ENCODE assay signal across 32 mouse cellular contexts in the genomic region with DNA sequence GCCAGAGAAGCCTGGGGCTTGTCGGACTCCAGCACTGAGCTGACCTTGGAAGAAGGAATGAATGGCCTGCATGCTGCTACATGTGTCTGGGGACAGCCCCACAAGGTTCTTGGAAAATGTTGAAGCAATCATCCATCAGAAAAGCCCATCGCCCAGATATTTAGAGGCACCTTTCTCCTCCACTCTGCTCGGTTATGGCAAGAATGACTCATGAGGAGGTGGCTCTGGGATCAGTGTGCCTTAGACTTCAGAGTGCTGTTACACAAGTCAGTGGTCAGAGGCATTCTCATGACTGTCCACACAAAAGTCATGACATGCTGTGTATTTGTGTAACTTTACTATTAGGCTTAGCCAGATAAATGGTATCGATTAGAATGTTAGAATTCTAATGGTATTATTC. TPM values are rescaled to one million over a fixed set of nuclear protein-coding genes. Genes with fewer than 3 reads are reported as not detected.
A peak's percentile ranks its signal among the peaks of the same experiment; 100 is the strongest.
DNase-seq lines count a peak whose midpoint lies in the region; ATAC-seq and TF ChIP-seq lines count a peak whose summit lies in the region.
"Had no signal": no experiment of that assay in that cellular context is flagged by ENCODE, and none has a peak within 500 bp of the region (broad histone marks: within the 10 kb centered on the region; RNA-seq: fewer than 3 reads in every experiment).

No protein-coding gene starts in this region.

- peak overlapping the region; percentile 75 for H3K27ac ChIP-seq in heart, embryonic 13.5 days (replicated peaks)
- H3K27ac ChIP-seq: forebrain, embryonic 12.5 days; hindbrain, embryonic 12.5 days; kidney, embryonic 15.5 days; limb, embryonic 12.5 days; macrophage; neural tube, embryonic 15.5 days had no signal

- intact Hi-C loops in heart, postnatal 14 days (cut with DNase I): no loop called here

- peak; percentile 8 for DNase-seq in adrenal gland, adult 2 months
- no peak for DNase-seq in adrenal gland, postnatal 25 days
- no peak for DNase-seq in heart, postnatal 14 days
- DNase-seq in 3134 (ENCODE audit: extremely low read depth, insufficient read length, low spot score): peak; percentile 24
- DNase-seq in Patski (ENCODE audit: low read depth, low spot score): no peak
- no peak for DNase-seq in spleen, adult 18-20 months
- DNase-seq: adrenal gland, postnatal 36 days; cerebellum, adult 11 months; cerebellum, postnatal 10 days; kidney, postnatal 36 days; layer of hippocampus, postnatal 36 days; liver, postnatal 0 days; right cerebral cortex, adult 18-20 months; thymus, adult 18-20 months; thymus, postnatal 36 days had no signal

- POLR2A ChIA-PET in Patski (lab: Charles Lee): interaction anchor here (2.1 kb wide), 1 partner anchor 18 kb away, joined by 5 read pairs; no protein-coding TSS in a partner anchor

- no peaks in the 10 kb centered on the region for H3K9me3 ChIP-seq in heart, embryonic 13.5 days
- H3K9me3 ChIP-seq: embryonic facial prominence, embryonic 12.5 days; forebrain, embryonic 12.5 days; hindbrain, embryonic 12.5 days; kidney, embryonic 15.5 days; limb, embryonic 12.5 days; neural tube, embryonic 15.5 days had no signal

- no peak for TF ChIP-seq CTCF in Patski (IDR thresholded peaks at IDR 0.05)

- ATAC-seq in heart, embryonic 13.5 days (ENCODE audit: extremely low read depth, insufficient number of reproducible peaks, low FRiP score, low TSS enrichment): no peak
- peak; percentile 46 for ATAC-seq in Patski
- ATAC-seq: intestine, postnatal 0 days; liver, postnatal 0 days; lung, postnatal 0 days; midbrain, embryonic 16.5 days had no signal

- H3K4me1 ChIP-seq in heart, embryonic 13.5 days: peaks cover 27% of the 10 kb centered on the region
- H3K4me1 ChIP-seq: embryonic facial prominence, embryonic 12.5 days; hindbrain, embryonic 12.5 days; kidney, embryonic 15.5 days; limb, embryonic 12.5 days; neural tube, embryonic 15.5 days had no signal

- peak overlapping the region; percentile 20; the same call in 1 of the 2 replicates for H3K4me2 ChIP-seq in heart, embryonic 13.5 days
- H3K4me2 ChIP-seq: embryonic facial prominence, embryonic 12.5 days; forebrain, embryonic 12.5 days; hindbrain, embryonic 12.5 days; kidney, embryonic 15.5 days; limb, embryonic 12.5 days; liver, embryonic 11.5 days; neural tube, embryonic 15.5 days had no signal

- CTCF ChIA-PET in Patski (lab: Charles Lee): interaction anchor here (1.4 kb wide), 1 partner anchor 27 kb away, joined by 4 read pairs; no protein-coding TSS in a partner anchor

- no peaks in the 10 kb centered on the region for H3K27me3 ChIP-seq in heart, embryonic 13.5 days (replicated peaks)
- H3K27me3 ChIP-seq in Patski: no peaks in the 10 kb centered on the region
- H3K27me3 ChIP-seq: embryonic facial prominence, embryonic 12.5 days; forebrain, embryonic 12.5 days; hindbrain, embryonic 12.5 days; kidney, embryonic 15.5 days; limb, embryonic 12.5 days; neural tube, embryonic 15.5 days had no signal

- WGBS in heart, embryonic 13.5 days: 53% methylated on average over 4 of the region's 4 CpGs

- H3K9ac ChIP-seq in heart, embryonic 13.5 days: no peak overlapping the region
- H3K9ac ChIP-seq: embryonic facial prominence, embryonic 12.5 days; forebrain, embryonic 12.5 days; hindbrain, embryonic 12.5 days; kidney, embryonic 15.5 days; limb, embryonic 12.5 days; liver, postnatal 0 days; neural tube, embryonic 15.5 days had no signal

- no peak overlapping the region for H3K4me3 ChIP-seq in heart, embryonic 13.5 days
- H3K4me3 ChIP-seq: embryonic facial prominence, embryonic 12.5 days; erythroblast, embryonic 14.5 days; forebrain, embryonic 12.5 days; hindbrain, embryonic 12.5 days; kidney, embryonic 15.5 days; limb, embryonic 12.5 days; neural tube, embryonic 15.5 days had no signal

- peaks cover 10% of the 10 kb centered on the region for H3K36me3 ChIP-seq in heart, embryonic 13.5 days
- H3K36me3 ChIP-seq: embryonic facial prominence, embryonic 12.5 days; forebrain, embryonic 12.5 days; hindbrain, embryonic 12.5 days had no signal

- in situ Hi-C loops in Patski (cut with MboI; ENCODE audit: low pct_unique_long_range_greater_than_20kb): no loop called here

RNA-seq across cellular contexts. Expression of gene Btbd8, which starts 29.3 kb away (rescaled TPM):
- 1 to 10 TPM; 4.4 to 8.5 TPM for total RNA-seq in adrenal gland, adult 2 months (2021)
- 0.41 and 0.58 TPM in 2 replicates for polyA plus RNA-seq in adrenal gland, adult 2 months (2012; rRNA removed)
- total RNA-seq in adrenal gland, postnatal 25 days (2021): 6.6 and 11.1 TPM in 2 replicates
- 2.8 and 3.7 TPM in 2 replicates for polyA plus RNA-seq in heart, embryonic 13.5 days (2015; fragmentation: Nextera tagmentation; extraction: Ambion mirVana)
- 1 to 10 TPM; 4.4 to 4.5 TPM for total RNA-seq in heart, postnatal 14 days (2021)
- 7.7 TPM for polyA plus RNA-seq in Patski (2021)

RNA-seq across cellular contexts. Expression of gene Lpcat2b, which starts 35.7 kb away (rescaled TPM):
- total RNA-seq in adrenal gland, adult 2 months (2021): not detected
- not detected in 2 replicates for polyA plus RNA-seq in adrenal gland, adult 2 months (2012; rRNA removed)
- total RNA-seq in adrenal gland, postnatal 25 days (2021): not detected in 2 replicates
- not detected in 2 replicates for polyA plus RNA-seq in heart, embryonic 13.5 days (2015; fragmentation: Nextera tagmentation; extraction: Ambion mirVana)
- total RNA-seq in heart, postnatal 14 days (2021): not detected
- not detected for polyA plus RNA-seq in Patski (2021)
- total RNA-seq: adrenal gland, postnatal 36 days; gastrocnemius, adult 8-10 months; MEL had no signal
- polyA plus RNA-seq: embryonic facial prominence, embryonic 12.5 days; erythroblast, embryonic 14.5 days; forebrain, embryonic 12.5 days; hindbrain, embryonic 12.5 days; intestine, postnatal 0 days; kidney, embryonic 15.5 days; limb, embryonic 12.5 days; liver, embryonic 11.5 days; liver, postnatal 0 days; lung, postnatal 0 days; macrophage; midbrain, embryonic 16.5 days; neural tube, embryonic 15.5 days; stomach, embryonic 16.5 days had no signal

RNA-seq across cellular contexts. Expression of gene Gm42669, which starts 40.3 kb away (rescaled TPM):
- not detected for total RNA-seq in adrenal gland, adult 2 months (2021)
- polyA plus RNA-seq in adrenal gland, adult 2 months (2012; rRNA removed): 0.07 TPM in 1 of 2 replicates, not detected in the other
- not detected in 2 replicates for total RNA-seq in adrenal gland, postnatal 25 days (2021)
- 0.08 and 0.29 TPM in 2 replicates for polyA plus RNA-seq in heart, embryonic 13.5 days (2015; fragmentation: Nextera tagmentation; extraction: Ambion mirVana)
- under 1 TPM; 0.07 to 0.12 TPM for total RNA-seq in heart, postnatal 14 days (2021)
- 0.32 TPM for polyA plus RNA-seq in Patski (2021)
- total RNA-seq: adrenal gland, postnatal 36 days; gastrocnemius, adult 8-10 months had no signal
- polyA plus RNA-seq: gonadal fat pad, adult 2 months had no signal

Comparison
In these comparisons a context has a peak if more than half of its experiments do, and no peak if none do; other contexts are left out.
1. DNase-seq: peak in adrenal gland, adult 2 months (single experiment) and 3134 (single experiment); none in adrenal gland, postnatal 25 days (single experiment), heart, postnatal 14 days (0 of 2), Patski (single experiment) and spleen, adult 18-20 months (0 of 2).